Mouse (Mus musculus) C2C12 (cell line): ENCODE results near the gene Gm45140. TPM values are rescaled to one million over a fixed set of nuclear protein-coding genes. Genes with fewer than 3 reads are reported as not detected.
A peak's percentile ranks its signal among the peaks of the same experiment; 100 is the strongest.

Source experiments
- H3K27me3 ChIP-seq: one replicate; pipeline ENCODE4 v1.6.1; 2011; ENCODE audit not compliant: control insufficient read depth, insufficient read depth, insufficient read length
- H3K36me3 ChIP-seq: one replicate; pipeline ENCODE4 v1.6.1; 2011; ENCODE audit not compliant: control insufficient read depth, insufficient read depth
- H3K4me3 ChIP-seq: one replicate; pipeline ENCODE4 v1.5.1; 2011; ENCODE audit warnings: mild to moderate bottlenecking, control low read depth; ENCODE audit not compliant: poor library complexity, insufficient read depth, severe bottlenecking
- H3K79me2 ChIP-seq: one replicate; pipeline ENCODE4 v1.6.1; 2011; ENCODE audit not compliant: control insufficient read depth, insufficient read depth
- H3K79me3 ChIP-seq: one replicate; pipeline ENCODE4 v1.6.1; 2011; ENCODE audit warnings: low read depth, control low read depth
- H3ac ChIP-seq: one replicate; pipeline ENCODE3; 2011; ENCODE audit warnings: low read depth; ENCODE audit not compliant: control insufficient read depth, insufficient read length
- CEBPB ChIP-seq: IDR thresholded peaks from one replicate; pipeline ENCODE4 v1.6.1; 2011; ENCODE audit warnings: low read depth, mild to moderate bottlenecking, control low read depth, moderate library complexity
- CTCF ChIP-seq: IDR thresholded peaks from one replicate; pipeline ENCODE4 v1.5.1; 2011; ENCODE audit not compliant: control insufficient read depth, insufficient read depth, insufficient read length
- FOSL1 ChIP-seq: IDR thresholded peaks from one replicate; pipeline ENCODE4 v1.8.0; 2011; ENCODE audit warnings: mild to moderate bottlenecking, low read length; ENCODE audit not compliant: poor library complexity, insufficient read depth, severe bottlenecking
- MAX ChIP-seq: IDR thresholded peaks from one replicate; pipeline ENCODE4 v1.6.1; 2011; ENCODE audit warnings: mild to moderate bottlenecking, control low read depth
- MYOD1 ChIP-seq: IDR thresholded peaks from one replicate; pipeline ENCODE4 v1.6.1; 2011; ENCODE audit warnings: low read depth; ENCODE audit not compliant: control insufficient read depth, insufficient read length
- MYOG ChIP-seq: IDR thresholded peaks from one replicate; pipeline ENCODE4 v1.6.1; 2011; ENCODE audit not compliant: control insufficient read depth, insufficient read length; ENCODE audit errors: extremely low read depth
- USF1 ChIP-seq: IDR thresholded peaks from one replicate; pipeline ENCODE4 v1.6.1; 2011; ENCODE audit warnings: low read depth, mild to moderate bottlenecking, control low read depth, moderate library complexity
- long read RNA-seq, 2 experiments: library from polyadenylated mRNA; unstranded; transcript quantifications; one replicate each; pipeline ENCODE4 v2.0.0; 2019 to 2020
- polyA plus RNA-seq: library from polyadenylated mRNA; unstranded; fragments of >200 nt; fragmentation: generic; extraction: Trizol; gene quantifications from one replicate; pipeline ENCODE4 v1.2.1, GENCODE M21; 2012; ENCODE audit warnings: missing spikeins

Gm45140 gene
- polyA plus RNA-seq, result 2.3 TPM
- long read RNA-seq, experiment 1, partial matches to known transcripts, result 0 of 6 reads
- long read RNA-seq, experiment 1, other reads (novel, unspliced or antisense), result 6 of 6 reads
- long read RNA-seq, experiment 2, partial matches to known transcripts, result 3 of 22 reads
- long read RNA-seq, experiment 2, other reads (novel, unspliced or antisense), result 19 of 22 reads

DNA sequence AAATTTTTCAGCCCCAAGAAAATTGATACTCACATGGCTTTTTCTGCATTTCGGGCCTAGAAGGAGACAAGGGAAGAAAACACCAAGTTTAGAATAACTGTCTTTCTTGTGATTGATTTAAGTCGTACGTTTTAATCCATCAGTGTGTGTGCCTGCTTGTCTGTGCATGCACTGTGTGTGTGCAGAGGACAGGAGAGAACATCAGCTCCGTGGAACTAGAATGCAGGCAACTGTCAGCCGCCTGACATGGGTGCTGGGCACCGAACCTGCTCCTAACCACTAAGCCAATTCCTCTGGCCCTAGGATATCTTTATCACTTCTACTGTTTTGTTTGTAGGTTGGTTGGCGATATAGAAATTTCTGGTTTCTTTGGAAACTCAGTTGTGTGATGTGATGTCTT, at the start of gene Gm45140:
TSS of gene Gm45140 (minus strand) at position 101 of the 400 bp plus-strand sequence.
- Histone ChIP-seq H3ac (no peak within 1 kb of the TSS), H3K36me3 (peaks cover 44% of the 10 kb centered on the region), H3K79me2 (peaks cover 29% of the 10 kb centered on the region)

DNA sequence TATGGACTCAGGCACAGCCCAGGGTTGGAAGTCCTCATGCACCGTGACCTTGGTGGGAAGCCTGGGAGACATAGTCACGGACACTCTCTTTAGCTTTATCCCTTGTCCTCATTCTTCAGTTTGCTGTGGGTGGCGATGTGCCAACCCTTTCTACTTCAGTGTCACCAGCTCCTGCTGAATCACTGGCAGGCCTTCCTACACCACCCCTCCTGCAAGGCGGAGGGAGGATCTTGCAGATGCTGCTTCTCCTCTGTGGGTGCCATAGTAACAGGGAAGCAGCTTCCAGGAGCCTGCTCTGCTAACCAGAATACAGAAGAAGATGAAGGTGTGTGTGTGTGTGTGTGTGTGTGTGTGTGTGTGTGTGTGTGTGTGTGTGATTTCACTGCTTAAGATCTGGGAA, 47.2 kb upstream of the Gm45140 start:
- H3ac ChIP-seq, result no peak overlapping the region
- no peaks in the 10 kb centered on the region for H3K27me3 ChIP-seq

More for the DNA sequence above, at the start of gene Gm45140:
- no peak for TF ChIP-seq MYOD1
- TF ChIP-seq MAX, result no peak
- TF ChIP-seq USF1, result no peak
- no peak for TF ChIP-seq FOSL1
- no peak for TF ChIP-seq MYOG
- TF ChIP-seq CTCF, result no peak
- TF ChIP-seq CEBPB, result no peak
- H3K27me3 ChIP-seq, result no peaks in the 10 kb centered on the region
- peaks cover 18% of the 10 kb centered on the region for H3K79me3 ChIP-seq
- H3K4me3 ChIP-seq, result no peak within 1 kb of the TSS

DNA sequence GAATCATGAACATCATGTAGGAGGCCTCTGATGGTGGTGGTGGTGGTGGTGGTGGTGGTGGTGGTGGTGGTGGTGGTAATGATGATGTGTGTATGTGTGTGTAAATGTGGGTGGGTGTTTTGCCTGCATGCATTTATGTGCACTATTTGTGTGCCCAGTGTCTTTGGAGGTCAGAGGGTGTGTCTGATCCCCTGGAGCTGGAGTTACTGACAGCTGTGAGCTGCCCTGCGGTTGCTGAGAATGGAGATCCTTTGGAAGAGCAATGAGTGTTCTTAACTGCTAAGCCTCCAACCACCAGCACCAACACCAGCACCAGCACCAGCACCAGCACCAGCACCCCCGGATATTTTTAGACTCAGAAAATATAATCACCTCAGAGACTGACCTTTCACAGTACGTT, 46.6 kb upstream of the Gm45140 start:
- Histone ChIP-seq H3K27me3 (no peaks in the 10 kb centered on the region), H3K79me3 (no peaks in the 10 kb centered on the region), H3ac (no peak overlapping the region), H3K4me3 (no peak overlapping the region), H3K79me2 (no peaks in the 10 kb centered on the region), H3K36me3 (no peaks in the 10 kb centered on the region)
- TF ChIP-seq CEBPB (no peak), MAX (no peak), MYOD1 (no peak), USF1 (no peak), MYOG (no peak), FOSL1 (no peak)

More for the DNA sequence above, 47.2 kb upstream of the Gm45140 start:
- Histone ChIP-seq H3K79me3 (peaks cover under 1% of the 10 kb centered on the region), H3K79me2 (peaks cover 2% of the 10 kb centered on the region), H3K4me3 (no peak overlapping the region), H3K36me3 (no peaks in the 10 kb centered on the region)
- no peak for TF ChIP-seq MYOD1
- no peak for TF ChIP-seq MAX
- TF ChIP-seq MYOG, result no peak
- TF ChIP-seq FOSL1, result no peak
- no peak for TF ChIP-seq CEBPB
- no peak for TF ChIP-seq USF1
- TF ChIP-seq CTCF, result no peak

DNA sequence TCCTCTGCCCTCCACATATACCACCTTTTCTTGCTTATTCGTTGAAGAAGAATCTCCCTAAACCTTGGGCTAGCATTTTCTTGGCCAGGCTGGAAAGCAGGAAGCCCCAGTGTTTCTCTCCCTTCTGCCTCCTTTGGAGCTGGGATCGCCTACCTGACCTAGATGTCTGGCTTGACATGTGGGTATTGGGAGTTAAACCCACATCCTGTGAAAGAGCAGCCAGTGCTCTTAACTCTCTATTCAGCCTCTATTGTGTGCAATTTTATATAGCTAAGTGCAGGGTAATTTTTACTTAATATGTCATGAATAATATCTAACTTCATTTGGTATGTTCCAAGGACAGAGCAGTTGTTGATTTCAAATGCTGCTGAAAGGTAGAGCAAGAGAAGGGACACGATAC, 44.0 kb upstream of the Gm45140 start:
- H3K4me3 ChIP-seq, result no peak overlapping the region
- TF ChIP-seq USF1 (no peak), CTCF (no peak), FOSL1 (no peak), MYOG (no peak), CEBPB (no peak), MAX (no peak), MYOD1 (no peak)
- no peaks in the 10 kb centered on the region for H3K27me3 ChIP-seq
- H3K36me3 ChIP-seq, result no peaks in the 10 kb centered on the region
- H3K79me3 ChIP-seq, result no peaks in the 10 kb centered on the region
- H3K79me2 ChIP-seq, result no peaks in the 10 kb centered on the region
- no peak overlapping the region for H3ac ChIP-seq

DNA sequence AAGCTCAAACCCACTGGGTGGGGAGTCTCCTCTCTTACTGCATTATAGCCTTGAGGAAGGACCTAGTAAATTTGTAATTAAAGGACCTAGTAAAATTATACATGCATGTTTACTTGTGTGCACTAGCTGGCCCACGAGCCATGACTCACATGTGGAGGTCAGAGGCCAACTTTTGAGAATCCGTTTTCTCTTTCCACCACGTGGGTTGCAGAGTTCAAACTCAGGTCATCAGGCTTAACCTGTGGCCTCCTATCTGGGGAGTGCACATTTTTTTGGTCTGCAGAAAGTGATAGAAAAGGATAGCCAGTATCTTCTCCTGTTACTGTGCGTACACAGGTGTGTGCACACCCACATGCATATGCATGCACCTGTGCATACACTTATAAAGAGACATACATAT, 43.4 kb upstream of the Gm45140 start:
- no peaks in the 10 kb centered on the region for H3K27me3 ChIP-seq
- H3K4me3 ChIP-seq, result no peak overlapping the region
- H3K79me2 ChIP-seq, result no peaks in the 10 kb centered on the region
- no peak overlapping the region for H3ac ChIP-seq
- no peaks in the 10 kb centered on the region for H3K79me3 ChIP-seq
- H3K36me3 ChIP-seq, result no peaks in the 10 kb centered on the region
- TF ChIP-seq USF1, result peak; percentile 50
- no peak for TF ChIP-seq MYOD1
- TF ChIP-seq CTCF, result no peak
- TF ChIP-seq MYOG, result no peak
- no peak for TF ChIP-seq FOSL1

DNA sequence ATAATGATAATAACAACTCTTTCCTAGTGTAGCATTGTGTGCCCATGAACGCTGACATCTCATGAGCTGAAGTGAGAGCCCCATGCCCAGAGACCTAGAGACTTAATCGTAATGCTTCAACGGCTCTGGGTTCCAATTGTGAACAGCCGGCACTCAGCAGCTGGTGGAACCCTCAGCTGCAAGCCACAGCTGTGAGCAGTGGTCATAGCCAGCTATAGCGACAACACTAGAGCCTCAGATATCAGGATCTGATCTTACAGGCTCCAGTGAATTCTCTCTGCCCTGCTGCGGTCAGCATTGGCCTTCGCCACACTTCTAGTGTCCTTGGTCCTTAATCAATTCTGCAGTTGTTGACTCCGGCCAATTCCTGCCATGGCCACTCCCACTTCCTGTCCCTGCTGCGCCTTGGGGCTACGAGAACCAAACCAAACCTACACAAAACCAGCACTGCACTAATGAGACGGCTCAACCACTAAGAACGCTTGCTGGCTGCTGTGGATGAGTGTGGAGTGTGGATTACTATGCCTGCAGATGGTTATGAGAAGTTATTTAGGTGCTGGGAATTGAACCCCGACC, 40.6 kb upstream of the Gm45140 start:
- Histone ChIP-seq H3K4me3 (no peak overlapping the region), H3ac (no peak overlapping the region), H3K79me2 (no peaks in the 10 kb centered on the region), H3K27me3 (no peaks in the 10 kb centered on the region), H3K79me3 (no peaks in the 10 kb centered on the region), H3K36me3 (no peaks in the 10 kb centered on the region)
- no peak for TF ChIP-seq MYOD1
- TF ChIP-seq CEBPB, result no peak
- no peak for TF ChIP-seq CTCF
- no peak for TF ChIP-seq USF1
- TF ChIP-seq MAX, result no peak
- no peak for TF ChIP-seq FOSL1
- TF ChIP-seq MYOG, result no peak
